Mouse (Mus musculus) ovary, postnatal 10 days (tissue): ENCODE results near the gene Oas1f.
"Not testable (repeated sequence)": the region's sequence is repeated elsewhere in the genome, so short reads cannot be mapped to it uniquely, and the experiment has no call there.

ENCODE experiments used
- DNase-seq: peaks from one replicate; pipeline ENCODE4 v3.0.0; 2022; ENCODE audit warnings: low spot score

Gene Oas1f

GRCm38 (mm10) chr5:120871469-120871868 lies 24.3 kb downstream of the Oas1f start:
- no peak for DNase-seq

GRCm38 (mm10) chr5:120876839-120877238 lies 29.7 kb downstream of the Oas1f start:
- DNase-seq = not testable (repeated sequence)

GRCm38 (mm10) chr5:120877407-120877806 lies 30.2 kb downstream of the Oas1f start:
- not testable (repeated sequence) for DNase-seq

- DNase-seq = not testable (repeated sequence)
Observed at GRCm38 (mm10) chr5:120878803-120879202, 31.6 kb downstream of the Oas1f start.

- DNase-seq = not testable (repeated sequence)
Observed at GRCm38 (mm10) chr5:120881681-120882080, 34.5 kb downstream of the Oas1f start.

- not testable (repeated sequence) for DNase-seq
Observed at GRCm38 (mm10) chr5:120887413-120887812, 40.2 kb downstream of the Oas1f start, which contains the start of gene Oas1g. Gene Oas1g, minus strand, starts transcription at chr5:120887613.

GRCm38 (mm10) chr5:120887831-120888230 lies 40.7 kb downstream of the Oas1f start:
- no peak for DNase-seq

- DNase-seq = not testable (repeated sequence)
Observed at GRCm38 (mm10) chr5:120888294-120888815, 41.2 kb downstream of the Oas1f start.

- DNase-seq = no peak
Observed at GRCm38 (mm10) chr5:120890026-120890425, 42.9 kb downstream of the Oas1f start.

GRCm38 (mm10) chr5:120890991-120891390 lies 43.8 kb downstream of the Oas1f start:
- no peak for DNase-seq

GRCm38 (mm10) chr5:120891566-120892242 lies 44.5 kb downstream of the Oas1f start:
- DNase-seq = not testable (repeated sequence)

GRCm38 (mm10) chr5:120892243-120892660 lies 45.1 kb downstream of the Oas1f start:
- no peak for DNase-seq

GRCm38 (mm10) chr5:120893866-120894265 lies 46.7 kb downstream of the Oas1f start:
- not testable (repeated sequence) for DNase-seq

GRCm38 (mm10) chr5:120894692-120895091 lies 47.5 kb downstream of the Oas1f start:
- not testable (repeated sequence) for DNase-seq

- no peak for DNase-seq
Observed at GRCm38 (mm10) chr5:120895231-120895900, 48.2 kb downstream of the Oas1f start.

- no peak for DNase-seq
Observed at GRCm38 (mm10) chr5:120898307-120898706, 51.1 kb downstream of the Oas1f start.

- no peak for DNase-seq
Observed at GRCm38 (mm10) chr5:120898726-120899125, 51.6 kb downstream of the Oas1f start.

- no peak for DNase-seq
Observed at GRCm38 (mm10) chr5:120900666-120901065, 53.5 kb downstream of the Oas1f start.

GRCm38 (mm10) chr5:120902056-120902455 lies 54.9 kb downstream of the Oas1f start:
- DNase-seq = no peak

- not testable (repeated sequence) for DNase-seq
Observed at GRCm38 (mm10) chr5:120906791-120907733, 59.9 kb downstream of the Oas1f start, which contains the start of gene Oas1a. Gene Oas1a, minus strand, starts transcription at chr5:120907521.
